Mouse (Mus musculus): ENCODE results near the gene Dennd4c. TPM values are rescaled to one million over a fixed set of nuclear protein-coding genes. Genes with fewer than 3 reads are reported as not detected.

Gene Dennd4c
- 5.0 TPM for polyA plus RNA-seq (2015; fragmentation: Illumina TruSeq; extraction: RNeasy Lipid Tissue Mini Kit (QIAGEN cat#74804); ENCODE audit: insufficient read depth, low read depth, low replicate concordance)

GRCm38 (mm10) chr4:86748336-86749291 is at the start of gene Dennd4c:
TSS of gene Dennd4c (plus strand) at chr4:86748555.

GRCm38 (mm10) chr4:86857113-86858069 is 109.0 kb downstream of the Dennd4c start, which contains the start of gene Rps6:
TSS of gene Rps6 (minus strand) at chr4:86857412.

GRCm38 (mm10) chr4:86874146-86874847 is 125.9 kb downstream of the Dennd4c start, which contains the start of gene Acer2:
TSS of gene Acer2 (plus strand) at chr4:86874396.

Other genes with a start within 250 kb of the Dennd4c start
- not detected for gene Saxo1, start 190.2 kb upstream of the Dennd4c start, polyA plus RNA-seq (2015; fragmentation: Illumina TruSeq; extraction: RNeasy Lipid Tissue Mini Kit (QIAGEN cat#74804); ENCODE audit: insufficient read depth, low read depth, low replicate concordance)
- 18.9 TPM for gene Rraga, start 172.9 kb upstream of the Dennd4c start, polyA plus RNA-seq (2015; fragmentation: Illumina TruSeq; extraction: RNeasy Lipid Tissue Mini Kit (QIAGEN cat#74804); ENCODE audit: insufficient read depth, low read depth, low replicate concordance)
- 2.3 TPM for gene Haus6, start 136.5 kb upstream of the Dennd4c start, polyA plus RNA-seq (2015; fragmentation: Illumina TruSeq; extraction: RNeasy Lipid Tissue Mini Kit (QIAGEN cat#74804); ENCODE audit: insufficient read depth, low read depth, low replicate concordance)
- 21.1 TPM for gene Plin2, start 78.5 kb upstream of the Dennd4c start, polyA plus RNA-seq (2015; fragmentation: Illumina TruSeq; extraction: RNeasy Lipid Tissue Mini Kit (QIAGEN cat#74804); ENCODE audit: insufficient read depth, low read depth, low replicate concordance)
- 570 TPM for gene Rps6, start 108.9 kb downstream of the Dennd4c start, polyA plus RNA-seq (2015; fragmentation: Illumina TruSeq; extraction: RNeasy Lipid Tissue Mini Kit (QIAGEN cat#74804); ENCODE audit: insufficient read depth, low read depth, low replicate concordance)
- 6.4 TPM for gene Acer2, start 125.8 kb downstream of the Dennd4c start, polyA plus RNA-seq (2015; fragmentation: Illumina TruSeq; extraction: RNeasy Lipid Tissue Mini Kit (QIAGEN cat#74804); ENCODE audit: insufficient read depth, low read depth, low replicate concordance)

All from pancreas, adult 10 weeks (tissue).